Mouse (Mus musculus) CH12.LX (cell line): ENCODE measurements at regions not wholly inside any gene's neighbourhood (a gene's known extent, or its start where the extent isn't known, plus 50 kb on each side); places are given as distances from the start of the nearest gene placed in this dataset.

Experiments used
- DNase-seq: peaks from one replicate; pipeline ENCODE4 v3.0.0-alpha.2; 2013; ENCODE audit errors: extremely low read depth
- H3K27ac ChIP-seq: 2 replicates; pipeline ENCODE4 v1.5.1; 2012; ENCODE audit warnings: low read depth, mild to moderate bottlenecking, control low read depth, moderate library complexity; ENCODE audit not compliant: insufficient read depth
- H3K27me3 ChIP-seq: replicated peaks from 2 replicates; pipeline ENCODE3; 2012; ENCODE audit warnings: inconsistent platforms
- H3K36me3 ChIP-seq, 2 experiments: replicated peaks in 1 of 2; 2 replicates each; pipeline versions ENCODE3 to v1.6.1; 2012; ENCODE audit warnings: inconsistent platforms in 1 of 2, low read length in 1 of 2, mild to moderate bottlenecking in 1 of 2, mixed read lengths in 1 of 2, moderate library complexity in 1 of 2; ENCODE audit not compliant: control insufficient read depth in 1 of 2, insufficient read depth in 1 of 2
- H3K4me1 ChIP-seq, 2 experiments: 2 replicates each; pipeline ENCODE4 v1.6.1; 2012; ENCODE audit warnings: inconsistent platforms in 1 of 2, moderate library complexity in 1 of 2; ENCODE audit not compliant: insufficient read depth in 2 of 2, control insufficient read depth in 1 of 2
- H3K4me2 ChIP-seq: 2 replicates; pipeline ENCODE4 v1.6.1; 2012; ENCODE audit warnings: low read depth, mild to moderate bottlenecking, control low read depth; ENCODE audit not compliant: poor library complexity, insufficient read depth, severe bottlenecking
- H3K4me3 ChIP-seq, 3 experiments: fragments of 150-350 bp in 1 of 3; sonication (generic) in 1 of 3; replicated peaks in 1 of 3; 2 replicates each; pipeline versions ENCODE3 to v1.5.1; 2011 to 2012; ENCODE audit warnings: low read depth in 2 of 3, low read length in 2 of 3, mild to moderate bottlenecking in 2 of 3, moderate library complexity in 2 of 3, control low read depth in 1 of 3, improper control_type of control experiment in 1 of 3, inconsistent platforms in 1 of 3, mixed read lengths in 1 of 3; ENCODE audit not compliant: poor library complexity in 1 of 3
- H3K79me2 ChIP-seq: replicated peaks from 2 replicates; pipeline ENCODE4 v1.6.1; 2012; ENCODE audit warnings: mild to moderate bottlenecking, moderate library complexity; ENCODE audit not compliant: control insufficient read depth, poor library complexity, insufficient read depth, severe bottlenecking; ENCODE audit errors: extremely low read depth
- H3K9ac ChIP-seq: 2 replicates; pipeline ENCODE4 v1.6.1; 2012; ENCODE audit warnings: low read depth, mild to moderate bottlenecking, control low read depth, moderate library complexity; ENCODE audit not compliant: insufficient read depth
- H3K9me3 ChIP-seq: replicated peaks from 2 replicates; pipeline ENCODE3; 2012; ENCODE audit warnings: low read length, inconsistent platforms, mixed read lengths
- BHLHE40 ChIP-seq: IDR thresholded peaks from 2 replicates; pipeline ENCODE4 v1.6.1; 2011; ENCODE audit warnings: mild to moderate bottlenecking, low read depth, low read length, improper control_type of control experiment
- CHD1 ChIP-seq: IDR thresholded peaks from 2 replicates; pipeline ENCODE4 v1.6.1; 2012; ENCODE audit warnings: low read depth, low read length, improper control_type of control experiment, inconsistent platforms
- CHD2 ChIP-seq: IDR thresholded peaks from 2 replicates; pipeline ENCODE4 v1.6.1; 2011; ENCODE audit warnings: low read length, improper control_type of control experiment
- CTCF ChIP-seq, 2 experiments: IDR thresholded peaks in 1 of 2; conservative IDR thresholded peaks in 1 of 2; 2 replicates each; pipeline ENCODE4 v1.5.1; 2011 to 2012; ENCODE audit warnings: low read depth in 2 of 2, low read length in 2 of 2, improper control_type of control experiment in 1 of 2, inconsistent platforms in 1 of 2, mild to moderate bottlenecking in 1 of 2, moderate library complexity in 1 of 2
- E2F4 ChIP-seq: IDR thresholded peaks from 2 replicates; pipeline ENCODE4 v1.6.1; 2011; ENCODE audit warnings: low read depth, low read length, improper control_type of control experiment; ENCODE audit not compliant: insufficient replicate concordance
- ELF1 ChIP-seq: IDR thresholded peaks from 2 replicates; pipeline ENCODE4 v1.6.1; 2014; ENCODE audit warnings: low read depth, mild to moderate bottlenecking, inconsistent platforms, low read length, improper control_type of control experiment
- ETS1 ChIP-seq: conservative IDR thresholded peaks from 2 replicates; pipeline ENCODE4 v1.6.1; 2012; ENCODE audit warnings: low read depth, mild to moderate bottlenecking, inconsistent platforms, low read length, improper control_type of control experiment, moderate library complexity
- GABPA ChIP-seq: IDR thresholded peaks from 2 replicates; pipeline ENCODE4 v1.6.1; 2012; ENCODE audit warnings: low read depth, low read length, improper control_type of control experiment, inconsistent platforms; ENCODE audit not compliant: insufficient replicate concordance
- JUND ChIP-seq: conservative IDR thresholded peaks from 2 replicates; pipeline ENCODE4 v1.6.1; 2011; ENCODE audit warnings: low read depth, low read length, improper control_type of control experiment
- KAT2A ChIP-seq: IDR thresholded peaks from 2 replicates; pipeline ENCODE4 v1.6.1; 2012; ENCODE audit warnings: low read length, improper control_type of control experiment, inconsistent platforms; ENCODE audit not compliant: insufficient replicate concordance
- MAFK ChIP-seq: IDR thresholded peaks from 2 replicates; pipeline ENCODE4 v1.6.1; 2011; ENCODE audit warnings: low read length, improper control_type of control experiment; ENCODE audit not compliant: insufficient replicate concordance
- MAX ChIP-seq: IDR thresholded peaks from 2 replicates; pipeline ENCODE4 v1.6.1; 2011; ENCODE audit warnings: low read length, improper control_type of control experiment
- MAZ ChIP-seq: IDR thresholded peaks from 2 replicates; pipeline ENCODE4 v1.6.1; 2012; ENCODE audit warnings: low read depth, mild to moderate bottlenecking, inconsistent platforms, low read length, improper control_type of control experiment, moderate library complexity
- MEF2A ChIP-seq: IDR thresholded peaks from 2 replicates; pipeline ENCODE4 v1.6.1; 2014; ENCODE audit warnings: low read depth, mild to moderate bottlenecking, inconsistent platforms, low read length, improper control_type of control experiment, borderline replicate concordance
- MXI1 ChIP-seq: IDR thresholded peaks from 2 replicates; pipeline ENCODE4 v1.6.1; 2011; ENCODE audit warnings: mild to moderate bottlenecking, low read depth, low read length, improper control_type of control experiment
- MYC ChIP-seq: IDR thresholded peaks from 2 replicates; pipeline ENCODE4 v1.6.1; 2011; ENCODE audit warnings: low read depth, mild to moderate bottlenecking, improper control_type of control experiment, low read length
- NRF1 ChIP-seq: IDR thresholded peaks from 2 replicates; pipeline ENCODE4 v1.6.1; 2014; ENCODE audit warnings: low read depth, mild to moderate bottlenecking, inconsistent platforms, low read length, improper control_type of control experiment, moderate library complexity
- PAX5 ChIP-seq: IDR thresholded peaks from 2 replicates; pipeline ENCODE4 v1.6.1; 2012; ENCODE audit warnings: low read length, inconsistent platforms, mixed read lengths
- POLR2A ChIP-seq: IDR thresholded peaks from 2 replicates; pipeline ENCODE4 v1.6.1; 2011; ENCODE audit warnings: low read depth, mild to moderate bottlenecking, improper control_type of control experiment, low read length
- POLR2AphosphoS2 ChIP-seq: IDR thresholded peaks from 2 replicates; pipeline ENCODE4 v1.6.1; 2011; ENCODE audit warnings: low read depth, low read length, improper control_type of control experiment
- RAD21 ChIP-seq: IDR thresholded peaks from 2 replicates; pipeline ENCODE4 v1.6.1; 2011; ENCODE audit warnings: low read depth, mild to moderate bottlenecking, low read length, improper control_type of control experiment, moderate library complexity
- RCOR1 ChIP-seq: conservative IDR thresholded peaks from 2 replicates; pipeline ENCODE4 v1.6.1; 2012; ENCODE audit warnings: low read depth, mild to moderate bottlenecking, inconsistent platforms, low read length, improper control_type of control experiment
- SIN3A ChIP-seq: IDR thresholded peaks from 2 replicates; pipeline ENCODE4 v1.6.1; 2012; ENCODE audit warnings: low read length, improper control_type of control experiment, inconsistent platforms
- SMC3 ChIP-seq: IDR thresholded peaks from 2 replicates; pipeline ENCODE4 v1.6.1; 2011; ENCODE audit warnings: low read depth, low read length, improper control_type of control experiment
- TCF12 ChIP-seq: IDR thresholded peaks from 2 replicates; pipeline ENCODE4 v1.6.1; 2014; ENCODE audit warnings: low read depth, mild to moderate bottlenecking, inconsistent platforms, low read length, improper control_type of control experiment
- UBTF ChIP-seq: IDR thresholded peaks from 2 replicates; pipeline ENCODE4 v1.6.1; 2012; ENCODE audit warnings: low read depth, mild to moderate bottlenecking, inconsistent platforms, low read length, improper control_type of control experiment, moderate library complexity
- USF1 ChIP-seq: IDR thresholded peaks from 2 replicates; pipeline ENCODE4 v1.6.1; 2014; ENCODE audit warnings: low read depth, mild to moderate bottlenecking, inconsistent platforms, low read length, improper control_type of control experiment
- USF2 ChIP-seq: conservative IDR thresholded peaks from 2 replicates; pipeline ENCODE4 v1.6.1; 2011; ENCODE audit warnings: low read depth, low read length, improper control_type of control experiment
- ZKSCAN1 ChIP-seq: IDR thresholded peaks from 2 replicates; pipeline ENCODE4 v1.6.1; 2012; ENCODE audit warnings: low read depth, inconsistent platforms, low read length, improper control_type of control experiment, borderline replicate concordance
- dilution Hi-C: fragments of 300-500 bp; cut with MboI; formaldehyde crosslinking; loops from 2 replicates; pipeline ENCODE4 v1.14.3; 2020; ENCODE audit warnings: low sequenced_read_pairs; ENCODE audit not compliant: extremely low pct_unique_long_range_greater_than_20kb, extremely low pct_ligation_motif_present
- in situ Hi-C: fragments of 300-500 bp; cut with MboI; formaldehyde crosslinking; loops from 3 replicates; pipeline ENCODE4 v1.14.3; 2019; ENCODE audit warnings: low sequenced_read_pairs, low pct_ligation_motif_present, low pct_unique_long_range_greater_than_20kb, mixed read lengths

DNA sequence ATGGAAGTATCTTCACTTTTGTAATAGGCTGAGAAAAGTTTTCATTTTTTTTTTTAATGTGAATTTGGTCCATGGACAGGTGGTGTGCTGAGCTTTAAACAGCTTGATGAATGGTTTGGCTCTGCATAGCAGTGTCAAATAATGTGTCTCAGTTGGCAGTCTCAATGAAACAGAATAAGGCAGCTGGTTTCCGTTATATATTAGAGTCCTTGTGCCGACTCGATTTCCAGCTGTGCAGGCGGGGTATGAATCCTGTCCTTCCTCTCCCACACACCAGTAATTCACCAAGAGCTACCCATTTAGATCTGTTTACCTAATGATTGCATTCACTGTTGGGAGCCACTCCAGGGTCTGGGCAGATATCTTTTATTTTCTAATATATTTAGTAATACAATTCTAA lies 526.6 kb downstream of the Nup35 start:
- H3K27me3 ChIP-seq: no peaks in the 10 kb centered on the region
- TF ChIP-seq ELF1 (no peak), PAX5 (no peak), NRF1 (no peak), USF1 (no peak), CHD2 (no peak), BHLHE40 (no peak), SIN3A (no peak), GABPA (no peak), MAX (no peak), KAT2A (no peak), ETS1 (no peak), POLR2A (no peak), CHD1 (no peak), SMC3 (no peak), RAD21 (no peak), ZKSCAN1 (no peak), TCF12 (no peak), POLR2AphosphoS2 (no peak), MXI1 (no peak)
- DNase-seq: no peak
- no peaks in the 10 kb centered on the region for H3K4me1 ChIP-seq
- no peak overlapping the region for H3K27ac ChIP-seq
- H3K36me3 ChIP-seq: no peaks in the 10 kb centered on the region
- no peak overlapping the region for H3K4me2 ChIP-seq
- dilution Hi-C loops: no loop called here
- H3K9ac ChIP-seq: no peak overlapping the region
- H3K79me2 ChIP-seq: no peaks in the 10 kb centered on the region
- in situ Hi-C loops: no loop called here
- peaks cover 17% of the 10 kb centered on the region for H3K9me3 ChIP-seq
- H3K4me3 ChIP-seq: no peak overlapping the region

DNA sequence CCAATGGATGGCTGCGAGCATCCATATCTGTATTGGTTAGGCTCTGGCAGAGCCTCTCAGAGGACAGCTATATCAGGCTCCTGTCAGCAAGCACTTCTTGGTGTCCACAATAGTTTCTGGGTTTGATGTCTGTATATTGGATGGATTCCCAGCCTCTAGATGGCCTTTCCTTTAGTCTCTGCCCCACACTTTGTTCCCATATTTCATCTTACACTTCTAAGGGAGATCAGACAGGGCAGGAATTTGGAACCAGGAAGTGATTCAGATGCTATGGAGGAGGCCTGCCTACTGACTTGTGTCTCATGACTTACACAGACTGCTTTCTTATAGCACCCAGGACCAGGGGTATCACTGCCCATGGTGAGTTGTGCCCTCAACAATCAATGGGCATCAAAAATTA lies 529.4 kb downstream of the Nup35 start:
- Histone ChIP-seq H3K27ac (no peak overlapping the region), H3K4me3 (no peak overlapping the region), H3K79me2 (no peaks in the 10 kb centered on the region), H3K4me1 (no peaks in the 10 kb centered on the region), H3K9me3 (peaks cover 26% of the 10 kb centered on the region), H3K4me2 (no peak overlapping the region), H3K27me3 (no peaks in the 10 kb centered on the region), H3K9ac (no peak overlapping the region), H3K36me3 (no peaks in the 10 kb centered on the region)
- DNase-seq: no peak
- TF ChIP-seq ELF1: no peak
- TF ChIP-seq MYC: no peak
- no peak for TF ChIP-seq USF1
- no peak for TF ChIP-seq E2F4
- no peak for TF ChIP-seq CHD2
- TF ChIP-seq MEF2A: no peak
- TF ChIP-seq MAZ: no peak
- no peak for TF ChIP-seq ETS1
- no peak for TF ChIP-seq PAX5
- TF ChIP-seq MAFK: no peak
- no peak for TF ChIP-seq JUND
- no peak for TF ChIP-seq CTCF (conservative IDR thresholded peaks at IDR 0.05 in 1 of 2, IDR thresholded peaks at IDR 0.05 in 1 of 2; ENCODE audit: low read depth in 2 of 2, low read length in 2 of 2)
- no peak for TF ChIP-seq SMC3
- TF ChIP-seq RCOR1: no peak
- TF ChIP-seq UBTF: no peak
- TF ChIP-seq KAT2A: no peak
- TF ChIP-seq USF2: no peak
- in situ Hi-C loops: no loop called here
- dilution Hi-C loops: no loop called here
